Mouse (Mus musculus) heart, embryonic 11.5 days (tissue): ENCODE measurements at regions not wholly inside any gene's neighbourhood (a gene's known extent, or its start where the extent isn't known, plus 50 kb on each side); places are given as distances from the start of the nearest gene placed in this dataset.

Experiments used
- ATAC-seq: fragments of 200-750 bp; cut with Nextera tagmentation; replicated peaks from 2 replicates; pipeline ENCODE4 v1.8.0; 2017; ENCODE audit warnings: moderate library complexity; ENCODE audit not compliant: insufficient number of reproducible peaks, low FRiP score, low TSS enrichment
- H3K27ac ChIP-seq: fragments of 300-500 bp; sonication (generic); 2 replicates; pipeline ENCODE4 v1.5.1; 2014; ENCODE audit warnings: mild to moderate bottlenecking, low read depth, low read length
- H3K27me3 ChIP-seq: fragments of 300-500 bp; sonication (generic); 2 replicates; pipeline ENCODE4 v1.6.1; 2014; ENCODE audit warnings: mild to moderate bottlenecking, low read length, mixed read lengths; ENCODE audit not compliant: control insufficient read depth, insufficient read depth
- H3K36me3 ChIP-seq: fragments of 300-500 bp; sonication (generic); 2 replicates; pipeline ENCODE4 v1.6.1; 2014; ENCODE audit warnings: mild to moderate bottlenecking, low read length, moderate library complexity, mixed read lengths; ENCODE audit not compliant: control insufficient read depth, insufficient read depth
- H3K4me1 ChIP-seq: fragments of 300-500 bp; sonication (generic); 2 replicates; pipeline ENCODE4 v1.6.1; 2014; ENCODE audit warnings: low read length; ENCODE audit not compliant: control insufficient read depth, insufficient read depth
- H3K4me2 ChIP-seq: fragments of 300-500 bp; sonication (generic); 2 replicates; pipeline ENCODE4 v1.6.1; 2014; ENCODE audit warnings: mild to moderate bottlenecking, moderate library complexity
- H3K4me3 ChIP-seq: fragments of 300-500 bp; sonication (generic); 2 replicates; pipeline ENCODE4 v1.5.1; 2014; ENCODE audit warnings: low read depth, low read length
- H3K9ac ChIP-seq: fragments of 300-500 bp; sonication (generic); 2 replicates; pipeline ENCODE4 v1.6.1; 2014; ENCODE audit warnings: mild to moderate bottlenecking, low read depth, low read length, moderate library complexity
- H3K9me3 ChIP-seq: fragments of 300-500 bp; sonication (generic); replicated peaks from 2 replicates; pipeline ENCODE4 v1.6.1; 2016; ENCODE audit warnings: low read length; ENCODE audit not compliant: control insufficient read depth
- WGBS: fragments of 180-500 bp; shearing (Covaris S2); extraction: QIAGEN DNeasy Blood & Tissue Kit; methylation state at CpG from one replicate; pipeline ENCODE4 v1.1.7; 2014; ENCODE audit not compliant: insufficient replicate concordance; 5-methylcytosine and 5-hydroxymethylcytosine counted together

DNA sequence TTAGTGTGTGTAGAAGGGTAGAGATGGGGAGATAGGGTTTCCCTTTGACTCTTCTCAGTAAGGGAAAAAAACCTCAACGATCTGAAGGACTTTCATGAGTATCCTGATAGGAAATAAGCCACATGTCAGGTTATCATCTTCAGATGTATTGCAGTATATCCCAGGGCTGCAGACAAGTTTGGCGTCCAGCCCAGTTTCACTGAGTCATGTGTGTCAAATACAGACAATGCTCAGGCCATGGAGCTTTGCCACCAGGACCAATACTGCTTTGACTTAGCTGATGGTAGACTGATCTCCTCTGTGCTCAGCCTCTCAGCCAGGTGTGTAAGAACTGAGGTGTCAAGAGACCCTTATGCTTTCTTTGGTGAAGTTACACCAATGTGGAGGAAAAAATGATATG, 62.9 kb downstream of the Cst10 start:
- Histone ChIP-seq H3K4me3 (no peak overlapping the region), H3K9ac (no peak overlapping the region), H3K4me1 (no peaks in the 10 kb centered on the region), H3K36me3 (no peaks in the 10 kb centered on the region), H3K9me3 (no peaks in the 10 kb centered on the region), H3K4me2 (no peak overlapping the region), H3K27me3 (no peaks in the 10 kb centered on the region), H3K27ac (no peak overlapping the region)
- no peak for ATAC-seq
- 70% methylated on average over 2 of the region's 2 CpGs for WGBS

DNA sequence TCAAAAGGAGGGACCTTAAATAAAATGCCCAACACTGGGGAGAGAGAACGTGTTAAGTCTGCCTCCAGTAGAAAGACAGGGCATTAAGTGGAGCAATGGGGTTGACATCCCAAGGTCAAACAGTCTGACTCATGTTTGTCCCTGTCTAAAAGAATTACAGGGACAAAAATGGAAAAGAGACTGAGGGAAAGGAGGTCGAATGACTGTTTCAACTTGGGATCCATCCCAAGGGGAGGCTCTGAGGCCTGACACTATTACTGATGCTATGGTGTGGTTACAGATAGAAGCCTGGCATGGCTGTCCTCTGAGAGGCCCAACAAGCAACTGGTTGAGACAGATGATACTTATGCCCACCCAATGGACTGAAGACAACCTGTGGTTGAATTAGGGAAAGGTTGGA, 67.6 kb downstream of the Cst10 start:
- WGBS: 57% methylated on average over 2 of the region's 2 CpGs
- no peak overlapping the region for H3K9ac ChIP-seq
- H3K4me3 ChIP-seq: no peak overlapping the region
- H3K27me3 ChIP-seq: no peaks in the 10 kb centered on the region
- no peaks in the 10 kb centered on the region for H3K4me1 ChIP-seq
- ATAC-seq: no peak
- no peaks in the 10 kb centered on the region for H3K36me3 ChIP-seq
- no peak overlapping the region for H3K27ac ChIP-seq
- no peaks in the 10 kb centered on the region for H3K9me3 ChIP-seq
- H3K4me2 ChIP-seq: no peak overlapping the region

DNA sequence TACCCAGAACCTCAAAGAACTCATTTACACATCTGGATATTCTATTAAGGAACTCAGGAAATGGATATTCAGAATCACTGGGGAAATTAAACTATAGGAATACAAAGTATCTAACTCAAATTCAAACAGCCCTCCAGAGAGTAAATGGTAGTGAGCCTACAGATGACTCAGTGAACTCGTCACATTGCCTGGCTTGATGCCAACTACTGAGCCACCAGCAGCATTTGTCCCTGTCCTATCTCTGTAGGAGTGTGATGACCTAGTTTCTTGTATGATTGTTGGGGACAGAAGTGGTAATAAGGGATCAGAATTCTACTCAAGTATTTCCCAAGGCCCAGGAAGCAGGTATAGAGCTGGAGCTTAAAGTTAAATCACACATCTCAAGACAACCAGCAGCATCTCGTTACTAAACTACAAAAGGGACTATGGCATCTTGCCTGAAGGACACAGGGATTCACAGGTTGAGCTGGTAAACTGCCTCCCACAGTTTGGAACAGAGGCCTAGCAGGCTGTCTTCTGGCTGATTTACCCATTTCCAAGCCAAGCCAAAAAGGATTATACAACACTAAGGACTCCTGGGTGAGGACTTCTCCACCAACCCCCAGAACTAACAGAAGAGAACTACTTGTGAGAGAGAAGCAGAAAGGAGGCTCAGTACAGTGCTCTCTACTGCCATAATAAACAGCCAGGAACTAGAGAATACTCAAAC, 88.6 kb downstream of the Cst10 start:
- Histone ChIP-seq H3K36me3 (no peaks in the 10 kb centered on the region), H3K4me2 (no peak overlapping the region), H3K27me3 (no peaks in the 10 kb centered on the region), H3K9me3 (no peaks in the 10 kb centered on the region), H3K4me3 (no peak overlapping the region), H3K27ac (no peak overlapping the region), H3K4me1 (no peaks in the 10 kb centered on the region), H3K9ac (no peak overlapping the region)
- 58% methylated on average over 2 of the region's 2 CpGs for WGBS
- ATAC-seq: no peak

DNA sequence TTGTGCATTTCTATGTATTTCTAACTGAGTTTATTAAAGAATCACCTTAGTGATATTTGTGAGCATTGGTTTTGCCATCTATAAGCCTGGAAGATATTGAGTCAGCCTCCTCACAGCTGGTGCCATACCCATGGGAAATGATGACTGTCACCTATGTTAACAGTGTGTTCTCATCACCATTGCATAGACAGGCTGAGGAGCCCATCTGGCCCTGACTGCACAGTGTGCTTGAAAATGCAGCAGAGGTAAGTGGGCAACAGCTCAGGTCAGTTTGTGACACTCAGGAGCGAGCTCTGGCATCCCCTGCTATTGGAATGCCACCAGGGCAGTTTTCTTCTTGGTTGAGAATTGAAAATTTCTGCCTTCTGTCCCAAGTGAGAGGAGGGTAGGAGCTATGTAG, 108.0 kb downstream of the Cst10 start:
- Histone ChIP-seq H3K27me3 (no peaks in the 10 kb centered on the region), H3K4me3 (no peak overlapping the region), H3K27ac (no peak overlapping the region), H3K9me3 (no peaks in the 10 kb centered on the region), H3K4me1 (no peaks in the 10 kb centered on the region), H3K9ac (no peak overlapping the region), H3K36me3 (no peaks in the 10 kb centered on the region), H3K4me2 (no peak overlapping the region)
- no peak for ATAC-seq
- WGBS: 55% methylated on average over 1 of the region's 1 CpGs

DNA sequence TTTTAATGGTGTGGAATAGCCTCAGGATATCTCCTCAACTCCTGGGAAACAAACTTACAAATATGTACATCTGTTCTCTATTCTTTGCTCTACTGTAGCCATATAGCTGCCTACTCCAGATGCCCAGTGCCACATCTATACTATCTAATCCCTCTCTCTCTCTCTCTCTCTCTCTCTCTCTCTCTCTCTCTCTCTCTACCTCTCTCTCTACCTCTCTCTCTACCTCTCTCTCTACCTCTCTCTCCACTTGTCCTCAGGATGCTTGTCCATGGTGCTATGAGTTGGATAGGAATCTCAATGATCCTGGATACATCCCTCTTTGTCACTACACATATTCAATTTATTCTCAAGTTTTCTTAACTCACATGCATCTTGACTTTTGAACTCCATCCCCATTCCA, 119.6 kb downstream of the Cst10 start:
- Histone ChIP-seq H3K4me1 (no peaks in the 10 kb centered on the region), H3K36me3 (no peaks in the 10 kb centered on the region), H3K27me3 (no peaks in the 10 kb centered on the region), H3K27ac (no peak overlapping the region), H3K9ac (no peak overlapping the region), H3K4me3 (no peak overlapping the region), H3K4me2 (no peak overlapping the region), H3K9me3 (no peaks in the 10 kb centered on the region)
- ATAC-seq: no peak

DNA sequence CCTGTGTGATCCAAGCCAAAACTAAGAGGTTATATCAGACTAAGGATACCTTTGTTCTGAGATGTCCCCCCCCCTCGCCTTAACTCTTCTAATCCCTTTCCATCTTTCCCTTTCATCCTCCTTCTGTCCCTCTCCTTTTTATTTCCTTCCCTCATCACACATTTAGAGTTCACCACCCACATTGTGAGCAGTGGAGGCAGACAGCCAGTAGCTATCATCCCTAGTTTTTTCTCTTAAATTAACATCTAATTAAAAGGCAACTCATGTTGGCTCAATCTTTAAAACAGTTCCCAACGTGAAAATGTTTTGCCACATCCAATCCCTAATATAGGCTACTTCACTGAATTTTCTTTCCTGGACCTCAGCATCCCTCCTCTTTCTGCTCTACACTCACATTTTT, 138.0 kb downstream of the Cst10 start:
- H3K4me3 ChIP-seq: no peak overlapping the region
- no peak overlapping the region for H3K9ac ChIP-seq
- no peak overlapping the region for H3K27ac ChIP-seq
- no peak overlapping the region for H3K4me2 ChIP-seq
- no peaks in the 10 kb centered on the region for H3K9me3 ChIP-seq
- 73% methylated on average over 2 of the region's 2 CpGs for WGBS
- no peaks in the 10 kb centered on the region for H3K4me1 ChIP-seq
- no peak for ATAC-seq
- H3K27me3 ChIP-seq: no peaks in the 10 kb centered on the region
- H3K36me3 ChIP-seq: no peaks in the 10 kb centered on the region

DNA sequence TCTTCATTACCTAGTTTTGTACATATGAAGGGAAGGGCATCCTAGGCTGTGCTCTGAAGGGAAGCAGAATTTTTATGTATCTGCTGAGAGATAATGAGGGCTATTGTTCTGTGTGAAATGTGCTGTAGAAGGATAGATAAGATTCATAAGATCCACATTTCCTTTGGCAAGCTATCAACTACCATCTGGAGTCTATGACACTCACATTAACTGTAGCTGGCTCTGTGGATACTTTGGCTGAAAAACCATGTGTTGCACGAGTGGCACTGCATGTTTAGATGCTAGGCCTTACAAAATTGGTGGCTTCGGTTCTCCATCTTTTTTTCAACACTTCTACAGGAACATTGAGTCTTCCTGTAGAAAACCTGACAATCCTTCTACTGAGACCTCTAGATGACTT, 140.9 kb downstream of the Cst10 start:
- no peaks in the 10 kb centered on the region for H3K9me3 ChIP-seq
- no peaks in the 10 kb centered on the region for H3K36me3 ChIP-seq
- H3K9ac ChIP-seq: no peak overlapping the region
- no peaks in the 10 kb centered on the region for H3K4me1 ChIP-seq
- 74% methylated on average over 2 of the region's 2 CpGs for WGBS
- H3K27ac ChIP-seq: no peak overlapping the region
- H3K4me2 ChIP-seq: no peak overlapping the region
- no peaks in the 10 kb centered on the region for H3K27me3 ChIP-seq
- ATAC-seq: no peak
- H3K4me3 ChIP-seq: no peak overlapping the region

DNA sequence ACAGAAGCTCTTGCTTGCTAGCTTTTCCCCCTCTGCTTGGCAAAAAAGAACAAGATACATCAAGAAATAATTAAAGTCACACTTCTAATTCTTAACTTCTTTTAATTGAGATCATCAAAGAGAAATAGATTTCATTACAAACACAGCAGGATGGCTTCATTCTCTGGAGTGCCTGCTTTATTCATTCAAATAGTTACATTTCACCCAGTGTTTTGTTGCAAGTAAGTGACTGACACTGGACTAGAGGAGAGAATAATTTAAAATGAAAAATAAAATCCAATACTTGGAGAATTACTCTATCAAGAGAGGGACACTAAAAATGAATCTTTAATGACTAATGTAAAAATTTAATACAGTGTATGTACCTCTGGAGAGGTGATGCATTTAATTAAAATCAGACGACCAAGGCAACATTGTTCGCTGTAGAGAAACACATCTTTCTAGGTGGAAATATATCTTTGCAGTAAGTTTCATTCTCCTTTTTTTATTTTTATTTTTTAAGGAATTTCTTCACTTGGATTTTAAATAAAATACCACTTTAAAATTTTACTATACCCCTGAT, 141.9 kb downstream of the Cst10 start:
- H3K27ac ChIP-seq: no peak overlapping the region
- H3K27me3 ChIP-seq: no peaks in the 10 kb centered on the region
- WGBS: 81% methylated on average over 2 of the region's 2 CpGs
- no peak overlapping the region for H3K4me3 ChIP-seq
- H3K9ac ChIP-seq: no peak overlapping the region
- H3K36me3 ChIP-seq: no peaks in the 10 kb centered on the region
- no peaks in the 10 kb centered on the region for H3K9me3 ChIP-seq
- ATAC-seq: no peak
- no peak overlapping the region for H3K4me2 ChIP-seq
- H3K4me1 ChIP-seq: no peaks in the 10 kb centered on the region

DNA sequence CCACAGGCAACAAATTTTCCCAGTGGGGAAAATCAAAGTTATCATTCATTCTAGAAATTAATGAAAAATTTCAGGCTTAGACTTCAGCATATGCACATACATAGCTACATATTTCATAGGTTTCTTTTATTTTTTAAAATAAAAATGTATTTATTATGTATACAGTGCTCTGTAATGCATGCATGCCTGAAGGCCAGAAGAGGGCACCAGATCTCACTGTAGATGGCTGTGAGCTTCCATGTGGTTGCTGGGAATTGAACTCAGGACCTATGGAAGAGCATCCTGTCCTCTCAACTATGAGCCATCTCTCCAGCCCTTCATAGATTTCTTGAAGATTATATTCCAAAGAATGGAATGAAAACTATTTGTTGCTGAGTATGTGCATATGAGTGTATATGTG, 150.4 kb downstream of the Cst10 start:
- no peaks in the 10 kb centered on the region for H3K9me3 ChIP-seq
- no peak overlapping the region for H3K4me3 ChIP-seq
- H3K4me2 ChIP-seq: no peak overlapping the region
- no peaks in the 10 kb centered on the region for H3K4me1 ChIP-seq
- no peaks in the 10 kb centered on the region for H3K36me3 ChIP-seq
- H3K27ac ChIP-seq: no peak overlapping the region
- no peak for ATAC-seq
- H3K27me3 ChIP-seq: no peaks in the 10 kb centered on the region
- no peak overlapping the region for H3K9ac ChIP-seq
